Comparison of ENCODE assay signal across 27 mouse cellular contexts in the genomic region with DNA sequence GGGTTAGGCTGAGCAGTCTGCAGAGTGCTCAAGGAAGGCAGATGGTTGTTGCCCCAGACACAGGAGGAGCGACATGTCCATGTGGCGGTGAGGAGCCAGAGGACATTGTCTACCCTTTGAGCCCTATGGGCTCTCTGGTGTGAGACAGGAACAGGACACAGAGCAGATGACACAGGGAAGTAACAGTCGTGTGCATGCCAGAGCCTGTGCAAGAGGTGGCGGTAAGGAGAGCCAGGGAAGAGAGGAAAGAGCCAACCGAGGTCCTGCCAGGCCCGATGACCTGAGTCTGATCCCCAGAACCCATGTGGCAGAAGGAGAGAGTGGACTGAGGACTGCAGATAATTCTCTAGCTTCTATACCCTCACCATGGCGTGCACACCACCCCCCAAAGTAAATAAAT. TPM values are rescaled to one million over a fixed set of nuclear protein-coding genes. Genes with fewer than 3 reads are reported as not detected.
DNase-seq lines count a peak whose midpoint lies in the region; ATAC-seq and TF ChIP-seq lines count a peak whose summit lies in the region.
"Had no signal": no experiment of that assay in that cellular context is flagged by ENCODE, and none has a peak within 500 bp of the region (broad histone marks: within the 10 kb centered on the region; RNA-seq: fewer than 3 reads in every experiment).

No protein-coding gene starts in this region.

- no peak overlapping the region for H3K4me2 ChIP-seq in liver, embryonic 12.5 days
- H3K4me2 ChIP-seq: embryonic facial prominence, embryonic 13.5 days; embryonic facial prominence, embryonic 15.5 days; forebrain, embryonic 12.5 days had no signal

- no peak overlapping the region for H3K9ac ChIP-seq in liver, adult 2 months (ENCODE audit: low read depth, low read length)
- H3K9ac ChIP-seq in liver, embryonic 12.5 days: no peak overlapping the region
- H3K9ac ChIP-seq: embryonic facial prominence, embryonic 13.5 days; embryonic facial prominence, embryonic 15.5 days; forebrain, embryonic 12.5 days had no signal

- H3K79me2 ChIP-seq in liver, adult 2 months (ENCODE audit: control insufficient read depth, insufficient read depth, low read length): peaks cover 4% of the 10 kb centered on the region; the same call in 1 of the 2 replicates

- peaks cover 32% of the 10 kb centered on the region for H3K36me3 ChIP-seq in liver, adult 2 months (ENCODE audit: control insufficient read depth, insufficient read depth, low read length)
- H3K36me3 ChIP-seq in liver, embryonic 12.5 days: 0 out of 2 replicates have a peak, but pooled peaks cover 5% of the 10 kb centered on the region
- H3K36me3 ChIP-seq: embryonic facial prominence, embryonic 15.5 days had no signal

- no peak overlapping the region for H3K4me3 ChIP-seq in liver, adult 2 months (ENCODE audit: insufficient read depth, low read depth, low read length)
- H3K4me3 ChIP-seq in liver, embryonic 12.5 days: no peak overlapping the region
- H3K4me3 ChIP-seq: embryonic facial prominence, embryonic 13.5 days; embryonic facial prominence, embryonic 15.5 days; erythroblast, embryonic 14.5 days; forebrain, embryonic 10.5 days; forebrain, embryonic 12.5 days had no signal

- 41% methylated on average over 7 of the region's 7 CpGs for WGBS in liver, adult 2 months
- WGBS in liver, embryonic 12.5 days (ENCODE audit: insufficient replicate concordance): 66% methylated on average over 7 of the region's 7 CpGs

- peak; percentile 40 for DNase-seq in cerebellum, adult 9-11 months
- peak; percentile 37 to 43 for DNase-seq in cerebellum, postnatal 14 days
- DNase-seq in cerebellum, postnatal 36 days: no peak
- DNase-seq in gastrocnemius, postnatal 25 days: peak; percentile 31
- no peak for DNase-seq in gastrocnemius, postnatal 10 days
- DNase-seq in liver, adult 2 months (ENCODE audit: extremely low read depth, low read depth, low spot score): peak; percentile 86
- DNase-seq: adrenal gland, adult 2 months; adrenal gland, postnatal 10 days; adrenal gland, postnatal 25 days; embryo, embryonic 11 days had no signal

- no peak for ATAC-seq in cerebellum, adult (ENCODE audit: insufficient number of reproducible peaks, low FRiP score, low TSS enrichment)
- no peak for ATAC-seq in liver, embryonic 12.5 days
- ATAC-seq: forebrain, embryonic 14.5 days; forebrain, embryonic 16.5 days had no signal

- H3K4me1 ChIP-seq in liver, adult 2 months (ENCODE audit: control insufficient read depth, insufficient read depth, low read length): peaks cover 19% of the 10 kb centered on the region
- H3K4me1 ChIP-seq in liver, embryonic 12.5 days: peaks cover 42% of the 10 kb centered on the region

- H3K27ac ChIP-seq in liver, adult 2 months (replicated peaks; ENCODE audit: insufficient read depth, low read depth, low read length): no peak overlapping the region
- no peak overlapping the region for H3K27ac ChIP-seq in liver, embryonic 12.5 days
- H3K27ac ChIP-seq: embryonic facial prominence, embryonic 13.5 days; embryonic facial prominence, embryonic 15.5 days; forebrain, embryonic 10.5 days; forebrain, embryonic 12.5 days had no signal

- H3K9me3 ChIP-seq in liver, embryonic 12.5 days (replicated peaks): no peaks in the 10 kb centered on the region
- H3K9me3 ChIP-seq: embryonic facial prominence, embryonic 13.5 days; embryonic facial prominence, embryonic 15.5 days; forebrain, embryonic 10.5 days; forebrain, embryonic 12.5 days had no signal

- TF ChIP-seq CTCF in liver, adult 2 months (IDR thresholded peaks at IDR 0.05; ENCODE audit: low read depth, low read length): no peak

- no peaks in the 10 kb centered on the region for H3K27me3 ChIP-seq in liver, adult 2 months (ENCODE audit: control insufficient read depth, insufficient read depth, low read length)
- H3K27me3 ChIP-seq in liver, embryonic 12.5 days (replicated peaks): peaks cover 51% of the 10 kb centered on the region
- H3K27me3 ChIP-seq: embryonic facial prominence, embryonic 15.5 days; forebrain, embryonic 12.5 days had no signal

- no peak for TF ChIP-seq POLR2A in liver, adult 2 months (IDR thresholded peaks at IDR 0.05; ENCODE audit: extremely low read depth, insufficient read depth, low read length)

RNA-seq across cellular contexts. Expression of a gene that starts 46.5 kb away (rescaled TPM):
- not detected for total RNA-seq in gastrocnemius, postnatal 25 days (2021)
- not detected for total RNA-seq in gastrocnemius, postnatal 10 days (2021)
- total RNA-seq in liver, adult 2 months (2014; rRNA removed): 11.4 and 13.0 TPM in 2 replicates
- polyA plus RNA-seq in liver, adult 2 months (2012; rRNA removed): 16.1 and 21.2 TPM in 2 replicates
- 4.4 and 5.8 TPM in 2 replicates for polyA plus RNA-seq in liver, embryonic 12.5 days (2016; fragmentation: Nextera tagmentation; extraction: Ambion mirVana)
- total RNA-seq: common myeloid progenitor, adult 5-6 weeks; ES-E14; MEL had no signal
- polyA plus RNA-seq: adrenal gland, adult 2 months; brain, embryonic 14.5 days; C2C12; cerebellum, adult 2 months; embryonic facial prominence, embryonic 11.5 days; embryonic facial prominence, embryonic 13.5 days; erythroblast, embryonic 14.5 days; forebrain, embryonic 10.5 days; forebrain, embryonic 12.5 days; forebrain, embryonic 14.5 days; forebrain, embryonic 16.5 days had no signal

RNA-seq across cellular contexts. Expression of a gene that starts 58.5 kb away (rescaled TPM):
- total RNA-seq in gastrocnemius, postnatal 25 days (2021): not detected
- total RNA-seq in gastrocnemius, postnatal 10 days (2021): not detected
- not detected in 2 replicates for total RNA-seq in liver, adult 2 months (2014; rRNA removed)
- not detected in 2 replicates for polyA plus RNA-seq in liver, adult 2 months (2012; rRNA removed)
- not detected in 2 replicates for polyA plus RNA-seq in liver, embryonic 12.5 days (2016; fragmentation: Nextera tagmentation; extraction: Ambion mirVana)
- total RNA-seq: adrenal gland, adult 2 months; adrenal gland, postnatal 10 days; adrenal gland, postnatal 25 days; adrenal gland, postnatal 4 days; common myeloid progenitor, adult 5-6 weeks; ES-E14; MEL had no signal
- polyA plus RNA-seq: adrenal gland, adult 2 months; brain, embryonic 14.5 days; C2C12; cerebellum, adult 2 months; embryonic facial prominence, embryonic 11.5 days; embryonic facial prominence, embryonic 13.5 days; erythroblast, embryonic 14.5 days; forebrain, embryonic 10.5 days; forebrain, embryonic 12.5 days; forebrain, embryonic 14.5 days had no signal

Comparison
In these comparisons a context has a peak if more than half of its experiments do, and no peak if none do; other contexts are left out.
1. DNase-seq: peak in cerebellum, adult 9-11 months (single experiment), cerebellum, postnatal 14 days (2 of 2), gastrocnemius, postnatal 25 days (single experiment) and liver, adult 2 months (single experiment); none in cerebellum, postnatal 36 days (0 of 2) and gastrocnemius, postnatal 10 days (single experiment).
2. RNA of a gene that starts 46.5 kb away (total RNA-seq): 11.4 to 13.0 TPM in liver, adult 2 months; not detected in gastrocnemius, postnatal 10 days and not detected in gastrocnemius, postnatal 25 days; every median in the first group is over 10 times any median in the second.